Mouse (Mus musculus) frontal cortex, postnatal 10 days (tissue): Measurements from ENCODE around the gene Gm21650.
"Not testable (repeated sequence)": the region's sequence is repeated elsewhere in the genome, so short reads cannot be mapped to it uniquely, and the experiment has no call there.

Experiments used
- DNase-seq, 2 experiments: peaks; one replicate each; pipeline ENCODE4 v3.0.0; 2022; ENCODE audit warnings: low spot score in 2 of 2, mixed read lengths in 1 of 2

Gm21650 gene

DNA sequence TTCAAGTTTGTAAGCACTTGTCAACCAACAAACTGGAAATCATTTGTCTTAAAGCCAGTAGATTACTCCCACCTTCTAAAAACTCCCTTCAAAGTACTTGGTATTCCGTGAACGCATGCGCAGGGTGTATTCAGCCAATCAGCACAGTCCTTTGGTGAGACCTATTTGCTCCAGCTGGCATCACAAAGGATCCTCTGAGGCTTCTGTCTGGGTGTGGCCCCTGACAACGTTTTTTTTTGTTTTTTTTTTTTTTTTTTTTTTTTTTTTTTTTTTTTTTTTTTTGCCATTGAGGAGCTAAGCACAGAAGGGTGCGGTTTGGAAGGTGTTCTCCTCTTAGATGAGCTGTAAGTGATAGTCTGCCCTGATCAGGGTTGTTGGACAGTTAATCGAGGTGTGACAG lies at the start of gene Gm21650:
Gene Gm21650, plus strand, starts transcription at position 301 of the 400 bp plus-strand sequence.
- not testable (repeated sequence) for DNase-seq
